Mouse (Mus musculus): ENCODE measurements around the gene Aacs. TPM values are rescaled to one million over a fixed set of nuclear protein-coding genes. Genes with fewer than 3 reads are reported as not detected.

Aacs gene
- polyA plus RNA-seq, 1 experiment from 2014 or later, result 57.5 TPM

GRCm38 (mm10) chr5:125446344-125446743, 29.3 kb upstream of the Aacs start:
- ATAC-seq, result no peak
- no peaks in the 10 kb centered on the region for H3K36me3 ChIP-seq
- WGBS, result 87% methylated on average over 7 of the region's 7 CpGs

GRCm38 (mm10) chr5:125448026-125448425, 27.6 kb upstream of the Aacs start:
- no peak overlapping the region for H3K4me2 ChIP-seq (replicated peaks)
- WGBS, result 80% methylated on average over 3 of the region's 3 CpGs
- H3K4me3 ChIP-seq (replicated peaks), result no peak overlapping the region
- no peaks in the 10 kb centered on the region for H3K27me3 ChIP-seq
- peaks cover 5% of the 10 kb centered on the region for H3K4me1 ChIP-seq (replicated peaks)
- H3K9ac ChIP-seq (replicated peaks), result no peak overlapping the region
- ATAC-seq, result no peak
- no peak overlapping the region for H3K27ac ChIP-seq
- H3K9me3 ChIP-seq, result no peaks in the 10 kb centered on the region
- peaks cover 11% of the 10 kb centered on the region for H3K36me3 ChIP-seq

More at GRCm38 (mm10) chr5:125446344-125446743, 29.3 kb upstream of the Aacs start:
- Histone ChIP-seq H3K9me3 (no peaks in the 10 kb centered on the region), H3K4me1 (replicated peaks) (peaks cover 15% of the 10 kb centered on the region), H3K9ac (replicated peaks) (no peak overlapping the region), H3K27ac (no peak overlapping the region), H3K27me3 (no peaks in the 10 kb centered on the region), H3K4me2 (replicated peaks) (no peak overlapping the region), H3K4me3 (replicated peaks) (no peak overlapping the region)

- no peak overlapping the region for H3K9ac ChIP-seq (replicated peaks)
- no peaks in the 10 kb centered on the region for H3K27me3 ChIP-seq
- no peak for ATAC-seq
- no peak overlapping the region for H3K27ac ChIP-seq
- no peak overlapping the region for H3K4me3 ChIP-seq (replicated peaks)
- 94% methylated on average over 4 of the region's 4 CpGs for WGBS
- peaks cover 16% of the 10 kb centered on the region for H3K36me3 ChIP-seq
- no peak overlapping the region for H3K4me2 ChIP-seq (replicated peaks)
- H3K9me3 ChIP-seq, result no peaks in the 10 kb centered on the region
- H3K4me1 ChIP-seq (replicated peaks), result 0 out of 2 replicates have a peak, but pooled peaks cover 4% of the 10 kb centered on the region
These were observed 27.0 kb upstream of the Aacs start for GRCm38 (mm10) chr5:125448631-125449030.

- no peak overlapping the region for H3K27ac ChIP-seq
- 0 out of 2 replicates have a peak, but pooled peaks cover 4% of the 10 kb centered on the region for H3K4me1 ChIP-seq (replicated peaks)
- peaks cover 20% of the 10 kb centered on the region for H3K36me3 ChIP-seq
- 86% methylated on average over 5 of the region's 5 CpGs for WGBS
- no peak overlapping the region for H3K4me3 ChIP-seq (replicated peaks)
- no peaks in the 10 kb centered on the region for H3K27me3 ChIP-seq
- no peak overlapping the region for H3K4me2 ChIP-seq (replicated peaks)
- no peaks in the 10 kb centered on the region for H3K9me3 ChIP-seq
- H3K9ac ChIP-seq (replicated peaks), result no peak overlapping the region
- ATAC-seq, result no peak
These were observed 26.3 kb upstream of the Aacs start for GRCm38 (mm10) chr5:125449306-125449705.

GRCm38 (mm10) chr5:125452573-125452972, 23.0 kb upstream of the Aacs start:
- Histone ChIP-seq H3K9ac (replicated peaks) (no peak overlapping the region), H3K27ac (no peak overlapping the region), H3K4me3 (replicated peaks) (no peak overlapping the region), H3K27me3 (no peaks in the 10 kb centered on the region), H3K4me1 (replicated peaks) (no peaks in the 10 kb centered on the region), H3K36me3 (peaks cover 41% of the 10 kb centered on the region), H3K4me2 (replicated peaks) (no peak overlapping the region), H3K9me3 (no peaks in the 10 kb centered on the region)
- ATAC-seq, result no peak
- WGBS, result 93% methylated on average over 9 of the region's 9 CpGs

DNA sequence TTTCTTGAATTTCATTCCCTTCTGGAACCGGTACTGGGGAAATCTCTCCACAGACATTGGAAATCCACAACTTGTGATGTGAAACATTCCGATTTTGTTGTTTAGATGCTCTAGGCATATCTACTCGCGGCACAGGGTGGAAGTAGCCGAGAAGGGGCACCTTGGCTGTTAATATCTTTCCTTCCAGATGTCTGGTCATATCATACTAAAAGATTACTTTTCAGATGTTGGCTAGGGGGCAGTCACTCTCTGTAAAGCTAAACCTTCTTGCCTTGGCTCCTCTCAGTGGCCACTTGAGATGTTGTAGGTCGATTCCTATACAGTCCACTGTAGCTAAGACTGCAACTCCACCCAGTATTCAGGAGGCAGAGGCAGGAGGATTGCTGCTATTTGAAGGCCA, 19.5 kb upstream of the Aacs start:
- no peak for ATAC-seq
- WGBS, result 93% methylated on average over 6 of the region's 6 CpGs
- Histone ChIP-seq H3K27me3 (no peaks in the 10 kb centered on the region), H3K9me3 (no peaks in the 10 kb centered on the region), H3K27ac (no peak overlapping the region), H3K4me2 (replicated peaks) (no peak overlapping the region), H3K9ac (replicated peaks) (no peak overlapping the region), H3K4me1 (replicated peaks) (no peaks in the 10 kb centered on the region), H3K4me3 (replicated peaks) (no peak overlapping the region), H3K36me3 (peaks cover 41% of the 10 kb centered on the region)

- Histone ChIP-seq H3K36me3 (peaks cover 35% of the 10 kb centered on the region), H3K4me3 (replicated peaks) (no peak overlapping the region), H3K9me3 (no peaks in the 10 kb centered on the region), H3K27ac (no peak overlapping the region), H3K9ac (replicated peaks) (no peak overlapping the region), H3K27me3 (no peaks in the 10 kb centered on the region), H3K4me1 (replicated peaks) (no peaks in the 10 kb centered on the region), H3K4me2 (replicated peaks) (no peak overlapping the region)
- no peak for ATAC-seq
- WGBS, result 95% methylated on average over 6 of the region's 6 CpGs
These were observed 18.1 kb upstream of the Aacs start for GRCm38 (mm10) chr5:125457538-125457937.

DNA sequence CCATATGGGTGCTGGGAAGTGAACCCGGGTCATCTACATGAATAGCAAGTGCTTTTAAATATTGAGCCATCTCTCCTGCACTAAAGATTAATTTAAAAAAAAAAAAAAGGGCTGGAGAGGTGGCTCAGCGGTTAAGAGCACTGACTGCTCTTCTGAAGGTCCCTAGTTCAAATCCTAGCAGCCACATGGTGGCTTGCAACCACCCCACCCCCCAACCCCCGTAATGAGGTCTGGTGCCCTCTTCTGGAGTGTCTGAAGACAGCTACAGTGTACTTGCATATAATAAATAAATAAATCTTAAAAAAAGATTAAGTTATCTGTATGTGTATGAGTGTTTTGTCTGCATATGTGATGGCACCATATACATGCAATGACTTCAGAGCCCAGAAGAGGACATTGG, 15.0 kb upstream of the Aacs start:
- ATAC-seq, result no peak
- no peaks in the 10 kb centered on the region for H3K9me3 ChIP-seq
- H3K9ac ChIP-seq (replicated peaks), result no peak overlapping the region
- H3K36me3 ChIP-seq, result peaks cover 9% of the 10 kb centered on the region
- H3K4me1 ChIP-seq (replicated peaks), result peaks cover 5% of the 10 kb centered on the region
- no peaks in the 10 kb centered on the region for H3K27me3 ChIP-seq
- H3K4me3 ChIP-seq (replicated peaks), result no peak overlapping the region
- H3K27ac ChIP-seq, result no peak overlapping the region
- 85% methylated on average over 3 of the region's 3 CpGs for WGBS
- H3K4me2 ChIP-seq (replicated peaks), result no peak overlapping the region

GRCm38 (mm10) chr5:125461868-125462445, 13.7 kb upstream of the Aacs start:
- no peak overlapping the region for H3K9ac ChIP-seq (replicated peaks)
- ATAC-seq, result no peak
- WGBS, result 53% methylated on average over 10 of the region's 10 CpGs
- peaks cover 5% of the 10 kb centered on the region for H3K4me1 ChIP-seq (replicated peaks)
- no peaks in the 10 kb centered on the region for H3K27me3 ChIP-seq
- H3K9me3 ChIP-seq, result no peaks in the 10 kb centered on the region
- H3K4me3 ChIP-seq (replicated peaks), result no peak overlapping the region
- H3K4me2 ChIP-seq (replicated peaks), result no peak overlapping the region
- H3K27ac ChIP-seq, result no peak overlapping the region
- H3K36me3 ChIP-seq, result no peaks in the 10 kb centered on the region

GRCm38 (mm10) chr5:125465192-125465591, 10.4 kb upstream of the Aacs start:
- Histone ChIP-seq H3K36me3 (no peaks in the 10 kb centered on the region), H3K4me3 (replicated peaks) (peak overlapping the region; percentile 31), H3K9ac (replicated peaks) (no peak overlapping the region), H3K4me1 (replicated peaks) (peaks cover 5% of the 10 kb centered on the region), H3K4me2 (replicated peaks) (peak overlapping the region; percentile 55), H3K27ac (peak overlapping the region; percentile 27; the same call in 1 of the 2 replicates), H3K9me3 (no peaks in the 10 kb centered on the region), H3K27me3 (no peaks in the 10 kb centered on the region)
- 47% methylated on average over 7 of the region's 7 CpGs for WGBS
- peak; percentile 53 for ATAC-seq

DNA sequence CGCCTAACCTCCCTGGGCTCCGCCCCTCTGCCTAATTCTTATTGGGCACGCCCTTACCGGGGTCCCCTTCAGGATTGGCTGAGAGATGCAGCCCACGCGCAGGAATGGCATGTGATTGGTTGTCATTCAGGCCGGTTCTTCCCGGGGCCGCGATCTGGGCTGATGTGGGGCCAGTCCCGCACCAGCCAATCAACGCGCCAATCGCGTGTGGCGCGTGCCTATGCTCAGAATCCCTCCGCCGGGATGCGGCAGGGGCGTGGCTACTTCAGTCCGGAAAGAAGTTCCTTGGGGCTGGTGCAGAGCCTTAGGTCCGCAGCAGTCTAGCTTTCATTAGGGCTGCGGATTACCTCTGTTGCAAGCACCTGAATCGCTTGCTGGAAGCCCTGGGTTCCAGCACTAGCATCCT, 9.9 kb upstream of the Aacs start:
- H3K36me3 ChIP-seq, result no peaks in the 10 kb centered on the region
- under 1% methylated on average over 25 of the region's 25 CpGs for WGBS

GRCm38 (mm10) chr5:125466483-125466882, 9.1 kb upstream of the Aacs start:
- Histone ChIP-seq H3K36me3 (no peaks in the 10 kb centered on the region), H3K4me2 (replicated peaks) (no peak overlapping the region), H3K9ac (replicated peaks) (no peak overlapping the region), H3K4me3 (replicated peaks) (no peak overlapping the region), H3K27ac (no peak overlapping the region), H3K9me3 (no peaks in the 10 kb centered on the region), H3K27me3 (no peaks in the 10 kb centered on the region), H3K4me1 (replicated peaks) (peaks cover 5% of the 10 kb centered on the region)
- 93% methylated on average over 5 of the region's 5 CpGs for WGBS
- ATAC-seq, result no peak

More for the DNA sequence above, 9.9 kb upstream of the Aacs start:
- Histone ChIP-seq H3K27ac (peak overlapping the region; percentile 65; the same call in 1 of the 2 replicates), H3K9ac (replicated peaks) (0 out of 2 replicates have a peak overlapping the region, but pooled peaks have one; percentile 36), H3K27me3 (no peaks in the 10 kb centered on the region), H3K4me2 (replicated peaks) (peak overlapping the region; percentile 55), H3K4me1 (replicated peaks) (peaks cover 5% of the 10 kb centered on the region), H3K4me3 (replicated peaks) (peak overlapping the region; percentile 31), H3K9me3 (no peaks in the 10 kb centered on the region)
- ATAC-seq, result peak; percentile 99

GRCm38 (mm10) chr5:125467261-125467660, 8.4 kb upstream of the Aacs start:
- Histone ChIP-seq H3K4me1 (replicated peaks) (peaks cover 5% of the 10 kb centered on the region), H3K4me2 (replicated peaks) (no peak overlapping the region), H3K9ac (replicated peaks) (no peak overlapping the region), H3K9me3 (no peaks in the 10 kb centered on the region), H3K4me3 (replicated peaks) (no peak overlapping the region), H3K27ac (no peak overlapping the region), H3K27me3 (no peaks in the 10 kb centered on the region), H3K36me3 (no peaks in the 10 kb centered on the region)
- ATAC-seq, result no peak
- whole genome bisulfite sequencing, result 87% methylated on average over 14 of the region's 14 CpGs

All from midbrain, embryonic 13.5 days (tissue).